Mouse (Mus musculus): Measurements from ENCODE around the gene Slc22a17. TPM values are rescaled to one million over a fixed set of nuclear protein-coding genes. Genes with fewer than 3 reads are reported as not detected.

The Slc22a17 gene
- polyA plus RNA-seq, 1 experiment = 0.27 TPM

DNA sequence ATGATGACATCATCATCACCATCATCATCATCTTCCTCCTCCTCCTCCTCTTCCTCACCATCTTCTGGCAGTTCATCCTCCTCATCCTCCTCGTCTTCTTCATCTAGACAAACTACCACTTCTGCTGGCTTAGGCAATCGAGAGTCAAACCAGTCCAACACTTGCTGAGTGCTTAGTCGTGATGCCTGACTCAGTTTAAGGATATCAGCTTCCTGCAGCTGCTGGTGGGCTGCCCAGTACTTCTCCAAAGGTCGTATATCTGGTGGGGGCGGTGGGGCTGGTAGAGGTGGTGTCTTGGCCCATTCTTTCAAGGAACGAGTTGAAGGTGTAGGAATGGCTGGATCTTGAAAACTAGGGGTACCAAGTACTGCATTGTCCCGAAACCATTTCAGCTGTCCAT is 56.2 kb downstream of the Slc22a17 start:
- Histone ChIP-seq H3ac (ENCODE audit: control insufficient read depth, insufficient read length, low read depth) (no peak overlapping the region), H3K79me3 (ENCODE audit: low read depth) (no peaks in the 10 kb centered on the region)
- TF ChIP-seq CEBPB (IDR thresholded peaks at IDR 0.05; ENCODE audit: low read depth) = no peak
- no peak for TF ChIP-seq MYOG (IDR thresholded peaks at IDR 0.05; ENCODE audit: control insufficient read depth, extremely low read depth, insufficient read length)
- TF ChIP-seq CTCF (IDR thresholded peaks at IDR 0.05; ENCODE audit: control insufficient read depth, insufficient read depth, insufficient read length) = no peak
- no peak for TF ChIP-seq FOSL1 (IDR thresholded peaks at IDR 0.05; ENCODE audit: insufficient read depth, low read length, poor library complexity, severe bottlenecking)
- no peak for TF ChIP-seq USF1 (IDR thresholded peaks at IDR 0.05; ENCODE audit: low read depth)
- TF ChIP-seq MYOD1 (IDR thresholded peaks at IDR 0.05; ENCODE audit: control insufficient read depth, insufficient read length, low read depth) = no peak
- no peak for TF ChIP-seq MAX (IDR thresholded peaks at IDR 0.05)

More for the DNA sequence above, 56.2 kb downstream of the Slc22a17 start:
- Histone ChIP-seq H3K4me3 (ENCODE audit: insufficient read depth, poor library complexity, severe bottlenecking) (no peak overlapping the region), H3K36me3 (ENCODE audit: control insufficient read depth, insufficient read depth) (no peaks in the 10 kb centered on the region), H3K27me3 (ENCODE audit: control insufficient read depth, insufficient read depth, insufficient read length) (no peaks in the 10 kb centered on the region), H3K79me2 (ENCODE audit: control insufficient read depth, insufficient read depth) (no peaks in the 10 kb centered on the region)

Small RNA genes within 50 kb of the gene (microRNA-seq; reads per million reads assigned to microRNA genes)
- gene Mir208a (ENCODE audit: borderline microRNAs expressed) = not detected

Other genes starting within 250 kb of the Slc22a17 start
- gene 1700123O20Rik, start 226.9 kb downstream of the Slc22a17 start, polyA plus RNA-seq (2012; fragmentation: generic; extraction: Trizol) = 40.0 TPM
- 107 TPM for gene Acin1, start 226.2 kb downstream of the Slc22a17 start, polyA plus RNA-seq (2012; fragmentation: generic; extraction: Trizol)
- not detected for gene Gm29776, start 214.3 kb downstream of the Slc22a17 start, polyA plus RNA-seq (2012; fragmentation: generic; extraction: Trizol)
- not detected for gene Cebpe, start 201.0 kb downstream of the Slc22a17 start, polyA plus RNA-seq (2012; fragmentation: generic; extraction: Trizol)
- not detected for gene Slc7a8, start 131.2 kb downstream of the Slc22a17 start, polyA plus RNA-seq (2012; fragmentation: generic; extraction: Trizol)
- not detected for gene Rnf212b, start 99.0 kb downstream of the Slc22a17 start, polyA plus RNA-seq (2012; fragmentation: generic; extraction: Trizol)
- 1.3 TPM for gene Homez, start 42.2 kb downstream of the Slc22a17 start, polyA plus RNA-seq (2012; fragmentation: generic; extraction: Trizol)
- gene Ppp1r3e, start 35.6 kb downstream of the Slc22a17 start, polyA plus RNA-seq (2012; fragmentation: generic; extraction: Trizol) = 1.1 TPM
- gene Bcl2l2, start 29.8 kb downstream of the Slc22a17 start, polyA plus RNA-seq (2012; fragmentation: generic; extraction: Trizol) = 16.5 TPM
- 0.49 TPM for gene Gm20521, start 29.7 kb downstream of the Slc22a17 start, polyA plus RNA-seq (2012; fragmentation: generic; extraction: Trizol)
- 146 TPM for gene Pabpn1, start 20.6 kb downstream of the Slc22a17 start, polyA plus RNA-seq (2012; fragmentation: generic; extraction: Trizol)
- 0.16 TPM for gene Efs, start 13.0 kb upstream of the Slc22a17 start, polyA plus RNA-seq (2012; fragmentation: generic; extraction: Trizol)
- not detected for gene Il25, start 19.6 kb upstream of the Slc22a17 start, polyA plus RNA-seq (2012; fragmentation: generic; extraction: Trizol)
- gene Cmtm5, start 23.1 kb upstream of the Slc22a17 start, polyA plus RNA-seq (2012; fragmentation: generic; extraction: Trizol) = not detected
- 0.02 TPM for gene Myh6, start 53.8 kb upstream of the Slc22a17 start, polyA plus RNA-seq (2012; fragmentation: generic; extraction: Trizol)
- gene Gm17428, start 63.8 kb upstream of the Slc22a17 start, polyA plus RNA-seq (2012; fragmentation: generic; extraction: Trizol) = not detected
- gene Myh7, start 81.5 kb upstream of the Slc22a17 start, polyA plus RNA-seq (2012; fragmentation: generic; extraction: Trizol) = 0.11 TPM
- gene Ngdn, start 102.3 kb upstream of the Slc22a17 start, polyA plus RNA-seq (2012; fragmentation: generic; extraction: Trizol) = 56.0 TPM
- gene Zfhx2, start 179.2 kb upstream of the Slc22a17 start, polyA plus RNA-seq (2012; fragmentation: generic; extraction: Trizol) = 0.63 TPM
- gene Thtpa, start 181.7 kb upstream of the Slc22a17 start, polyA plus RNA-seq (2012; fragmentation: generic; extraction: Trizol) = 11.5 TPM
- 3.9 TPM for gene Ap1g2, start 193.5 kb upstream of the Slc22a17 start, polyA plus RNA-seq (2012; fragmentation: generic; extraction: Trizol)
- gene Jph4, start 203.8 kb upstream of the Slc22a17 start, polyA plus RNA-seq (2012; fragmentation: generic; extraction: Trizol) = not detected